Mouse (Mus musculus): ENCODE measurements around the gene Recql.

- TF ChIP-seq POLR2A (IDR thresholded peaks at IDR 0.05; ENCODE audit: low read depth, low read length), result peak; percentile 73
- TF ChIP-seq CTCF (IDR thresholded peaks at IDR 0.05; ENCODE audit: borderline replicate concordance, insufficient read depth, low read length), result no peak
Measured at GRCm38 (mm10) chr6:142345440-142346038, 41.3 kb downstream of the Recql start, which contains the start of gene Pyroxd1.

Measured in embryonic fibroblast, embryonic 13.5 days (primary cell).